Mouse (Mus musculus) hindbrain, embryonic 15.5 days (tissue): Measurements from ENCODE around the gene Hist1h2bb. TPM values are rescaled to one million over a fixed set of nuclear protein-coding genes. Genes with fewer than 3 reads are reported as not detected.
"Not testable (repeated sequence)": the region's sequence is repeated elsewhere in the genome, so short reads cannot be mapped to it uniquely, and the experiment has no call there.

Source experiments
- ATAC-seq: fragments of 200-750 bp; cut with Nextera tagmentation; 2 replicates; pipeline ENCODE4 v1.8.0; 2017; ENCODE audit warnings: low read depth, moderate number of reproducible peaks, moderate TSS enrichment; ENCODE audit not compliant: low FRiP score
- H3K27ac ChIP-seq: fragments of 300-500 bp; sonication (generic); replicated peaks from 2 replicates; pipeline ENCODE4 v1.5.1; 2015; ENCODE audit warnings: mild to moderate bottlenecking, inconsistent platforms
- H3K27me3 ChIP-seq: fragments of 300-500 bp; sonication (generic); 2 replicates; pipeline ENCODE4 v1.6.1; 2015; ENCODE audit warnings: control low read depth, inconsistent platforms
- H3K36me3 ChIP-seq: fragments of 300-500 bp; sonication (generic); 2 replicates; pipeline ENCODE4 v1.6.1; 2015; ENCODE audit warnings: control low read depth, inconsistent platforms
- H3K4me1 ChIP-seq: fragments of 300-500 bp; sonication (generic); replicated peaks from 2 replicates; pipeline ENCODE4 v1.6.1; 2015; ENCODE audit warnings: control low read depth, inconsistent platforms
- H3K4me2 ChIP-seq: fragments of 300-500 bp; sonication (generic); 2 replicates; pipeline ENCODE4 v1.6.1; 2015; ENCODE audit warnings: moderate library complexity, mild to moderate bottlenecking, inconsistent platforms
- H3K4me3 ChIP-seq: fragments of 300-500 bp; sonication (generic); 2 replicates; pipeline ENCODE4 v1.5.1; 2015; ENCODE audit warnings: mild to moderate bottlenecking, inconsistent platforms
- H3K9ac ChIP-seq: fragments of 300-500 bp; sonication (generic); 2 replicates; pipeline ENCODE4 v1.6.1; 2015; ENCODE audit warnings: inconsistent platforms
- H3K9me3 ChIP-seq: fragments of 300-500 bp; sonication (generic); 2 replicates; pipeline ENCODE4 v1.6.1; 2016; ENCODE audit warnings: control low read depth, inconsistent platforms
- WGBS: fragments of 180-500 bp; shearing (Covaris S2); methylation state at CpG from one replicate; pipeline ENCODE4 v1.1.7; 2015; 5-methylcytosine and 5-hydroxymethylcytosine counted together
- polyA plus RNA-seq: library from polyadenylated mRNA; unstranded; fragments of >200 nt; fragmentation: Nextera tagmentation; extraction: Ambion mirVana; gene quantifications from 2 replicates; pipeline ENCODE4 v1.2.1, GENCODE M21; 2015

Gene Hist1h2bb
- polyA plus RNA-seq, 1 experiment from 2014 or later, result not detected

DNA sequence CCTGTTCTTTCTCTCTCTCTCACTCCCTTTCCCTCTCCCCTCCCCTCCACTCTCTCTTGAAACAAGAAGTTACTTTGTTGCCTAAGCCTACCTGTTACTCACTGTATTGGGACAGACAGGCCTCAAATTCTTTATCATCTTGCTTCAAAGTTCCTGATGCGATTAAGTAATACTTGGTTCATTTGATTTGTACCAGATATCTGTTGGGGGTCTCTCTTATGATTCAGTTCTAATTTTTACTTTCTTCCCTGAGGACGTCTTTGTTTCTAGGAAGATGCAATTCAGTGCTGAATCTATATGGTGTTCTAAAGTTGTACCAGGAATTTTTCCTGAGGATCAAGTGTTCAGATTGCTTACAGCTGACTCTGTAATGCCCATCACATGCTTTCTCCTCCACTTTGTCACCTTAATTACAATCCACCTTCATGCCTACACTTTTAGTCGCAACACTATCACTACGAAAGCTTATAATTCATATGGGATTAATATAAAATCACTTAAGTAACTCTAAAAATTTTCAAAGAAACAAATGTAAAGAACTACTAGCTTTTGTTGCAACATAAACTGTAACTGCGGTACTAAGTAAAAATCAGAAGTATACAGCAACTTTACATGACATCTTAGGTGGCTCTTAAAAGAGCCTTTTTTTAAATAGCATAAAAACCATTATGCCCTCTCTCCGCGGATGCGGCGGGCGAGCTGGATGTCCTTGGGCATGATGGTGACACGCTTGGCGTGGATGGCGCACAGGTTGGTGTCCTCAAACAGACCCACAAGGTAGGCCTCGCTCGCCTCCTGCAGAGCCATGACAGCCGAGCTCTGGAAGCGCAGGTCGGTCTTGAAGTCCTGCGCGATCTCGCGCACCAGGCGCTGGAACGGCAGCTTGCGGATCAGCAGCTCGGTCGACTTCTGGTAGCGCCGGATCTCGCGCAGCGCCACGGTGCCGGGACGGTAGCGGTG, 1.8 kb upstream of the Hist1h2bb start:
- Histone ChIP-seq H3K27ac (no peak overlapping the region), H3K4me3 (peak overlapping the region; percentile 46), H3K27me3 (no peaks in the 10 kb centered on the region), H3K9me3 (no peaks in the 10 kb centered on the region), H3K9ac (no peak overlapping the region), H3K36me3 (no peaks in the 10 kb centered on the region), H3K4me1 (peaks cover 24% of the 10 kb centered on the region), H3K4me2 (peak overlapping the region; percentile 92)
- 1% methylated on average over 18 of the region's 36 CpGs for WGBS
- no peak for ATAC-seq

DNA sequence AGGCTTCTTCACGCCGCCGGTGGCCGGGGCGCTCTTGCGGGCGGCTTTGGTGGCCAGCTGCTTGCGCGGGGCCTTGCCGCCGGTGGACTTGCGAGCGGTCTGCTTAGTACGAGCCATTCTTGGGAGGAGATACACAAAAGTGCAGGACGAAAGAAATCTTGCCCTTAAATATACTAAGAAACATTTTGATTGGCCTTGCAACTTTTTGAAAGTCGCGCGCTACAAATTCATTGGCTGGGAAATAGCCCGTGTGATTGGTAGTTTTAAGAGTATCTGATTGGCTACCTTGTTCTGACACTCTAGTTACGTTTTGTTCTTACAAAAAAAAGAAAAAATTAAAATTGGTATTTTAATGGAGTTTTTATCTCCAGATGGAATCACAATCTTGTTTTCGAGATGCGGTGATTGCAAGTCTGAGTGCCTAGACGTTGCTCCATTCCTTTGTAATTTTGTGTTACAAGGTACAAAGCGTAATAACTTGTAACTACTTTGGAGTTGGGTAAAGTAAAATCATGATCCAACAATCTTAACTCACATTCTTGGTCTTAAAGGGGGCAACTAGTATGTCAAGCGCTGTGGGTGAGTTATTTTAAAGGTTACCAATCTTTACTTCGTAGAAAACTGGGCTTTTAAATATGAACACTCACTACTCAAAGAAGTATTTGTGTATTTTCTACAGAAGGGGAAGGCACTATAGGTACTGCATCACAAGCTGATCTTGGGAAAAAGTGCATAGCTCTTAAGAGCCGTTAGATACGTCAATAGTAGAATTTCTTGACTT, 963 bp upstream of the Hist1h2bb start, which contains the start of gene Hist1h3c:
Gene Hist1h3c, minus strand, starts transcription at position 222 of the 781 bp plus-strand sequence.
- WGBS, result under 1% methylated on average over 27 of the region's 28 CpGs
- peak within 1 kb of the TSS; percentile 92 for H3K4me2 ChIP-seq
- peak; percentile 73 for ATAC-seq
- H3K27me3 ChIP-seq, result no peaks in the 10 kb centered on the region
- H3K9me3 ChIP-seq, result no peaks in the 10 kb centered on the region
- peaks cover 18% of the 10 kb centered on the region for H3K4me1 ChIP-seq
- peak within 1 kb of the TSS; percentile 46 for H3K4me3 ChIP-seq
- H3K9ac ChIP-seq, result peak within 1 kb of the TSS; percentile 44
- H3K36me3 ChIP-seq, result no peaks in the 10 kb centered on the region
- peak within 1 kb of the TSS; percentile 98 for H3K27ac ChIP-seq

GRCm38 (mm10) chr13:23747081-23747891, 752 bp downstream of the Hist1h2bb start:
- H3K9me3 ChIP-seq, result no peaks in the 10 kb centered on the region
- H3K9ac ChIP-seq, result peak overlapping the region; percentile 44
- peak overlapping the region; percentile 92 for H3K4me2 ChIP-seq
- H3K4me1 ChIP-seq, result peaks cover 21% of the 10 kb centered on the region
- H3K27ac ChIP-seq, result peak overlapping the region; percentile 98
- ATAC-seq, result no peak
- H3K27me3 ChIP-seq, result no peaks in the 10 kb centered on the region
- 3% methylated on average over 13 of the region's 13 CpGs for WGBS
- no peaks in the 10 kb centered on the region for H3K36me3 ChIP-seq
- peak overlapping the region; percentile 46 for H3K4me3 ChIP-seq

DNA sequence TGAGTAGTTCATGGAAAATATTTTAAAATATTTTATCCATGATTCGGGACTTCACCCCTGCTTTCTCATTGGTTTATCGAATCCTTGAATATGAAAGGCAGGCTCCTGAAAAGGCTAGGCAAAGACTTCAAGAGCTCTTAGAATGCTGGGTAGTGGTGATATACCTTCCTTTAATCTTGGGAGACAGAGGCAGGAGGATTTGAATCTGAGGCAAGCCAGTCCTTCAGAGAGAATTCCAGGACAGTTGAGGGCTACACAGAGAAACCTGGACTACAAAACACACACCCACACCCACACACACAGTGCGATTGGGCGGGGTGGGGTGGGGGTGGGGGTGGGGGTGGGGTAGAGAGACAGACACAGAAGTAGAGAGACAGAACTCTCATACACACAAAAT, 1.4 kb downstream of the Hist1h2bb start:
- no peaks in the 10 kb centered on the region for H3K36me3 ChIP-seq
- H3K4me1 ChIP-seq, result peaks cover 25% of the 10 kb centered on the region
- 5% methylated on average over 4 of the region's 4 CpGs for WGBS
- H3K4me3 ChIP-seq, result no peak overlapping the region
- no peak for ATAC-seq
- H3K9ac ChIP-seq, result no peak overlapping the region
- H3K27ac ChIP-seq, result no peak overlapping the region; the same call in 1 of the 2 replicates
- no peak overlapping the region for H3K4me2 ChIP-seq
- no peaks in the 10 kb centered on the region for H3K27me3 ChIP-seq
- H3K9me3 ChIP-seq, result no peaks in the 10 kb centered on the region

DNA sequence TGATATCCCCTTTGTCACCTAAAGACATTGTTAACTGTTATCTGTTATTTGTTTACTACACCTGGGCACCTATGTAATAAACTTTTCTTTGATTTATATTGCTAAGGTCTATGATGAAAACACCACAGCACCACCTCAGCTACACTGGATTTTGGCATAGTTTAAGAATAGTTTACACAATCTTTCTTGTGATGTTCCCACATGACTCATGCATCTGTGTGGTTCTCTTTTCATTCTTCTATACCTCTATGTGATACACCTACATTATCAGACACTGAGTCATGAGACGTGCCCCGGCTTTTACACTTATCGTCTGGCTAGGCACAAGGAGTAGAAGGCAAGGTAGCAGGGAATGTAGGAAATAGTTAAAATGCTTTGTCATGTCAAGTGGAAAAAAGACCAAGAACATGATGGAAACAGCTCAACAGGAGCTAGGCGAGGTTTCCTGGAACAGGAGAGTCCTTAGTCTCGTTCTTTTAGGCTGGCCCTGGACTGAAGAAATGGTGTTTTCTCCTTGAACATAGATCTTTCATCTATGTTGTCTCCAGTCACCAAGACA, 3.1 kb downstream of the Hist1h2bb start:
- H3K4me3 ChIP-seq, result no peak overlapping the region
- H3K4me1 ChIP-seq, result peaks cover 26% of the 10 kb centered on the region
- H3K4me2 ChIP-seq, result no peak overlapping the region
- H3K9ac ChIP-seq, result no peak overlapping the region
- no peak for ATAC-seq
- H3K27me3 ChIP-seq, result no peaks in the 10 kb centered on the region
- no peak overlapping the region for H3K27ac ChIP-seq
- WGBS, result 89% methylated on average over 5 of the region's 5 CpGs
- H3K36me3 ChIP-seq, result no peaks in the 10 kb centered on the region
- no peaks in the 10 kb centered on the region for H3K9me3 ChIP-seq

GRCm38 (mm10) chr13:23750839-23751477, 4.4 kb downstream of the Hist1h2bb start, which contains the start of gene Hist1h2ab:
TSS of gene Hist1h2ab (plus strand) at chr13:23751126.
- Histone ChIP-seq H3K27ac (peak within 1 kb of the TSS; percentile 94), H3K4me3 (peak within 1 kb of the TSS; percentile 45), H3K4me1 (peaks cover 23% of the 10 kb centered on the region), H3K9ac (peak within 1 kb of the TSS; percentile 46), H3K4me2 (peak within 1 kb of the TSS; percentile 87)
- under 1% methylated on average over 32 of the region's 47 CpGs for WGBS
- not testable (repeated sequence) for H3K27me3 ChIP-seq, H3K36me3 ChIP-seq, H3K9me3 ChIP-seq
- peak; percentile 70 for ATAC-seq

- Histone ChIP-seq H3K4me2 (peak overlapping the region; percentile 87), H3K9ac (peak overlapping the region; percentile 46)
- no peak for ATAC-seq
Measured at GRCm38 (mm10) chr13:23751478-23751956, 5.0 kb downstream of the Hist1h2bb start.

DNA sequence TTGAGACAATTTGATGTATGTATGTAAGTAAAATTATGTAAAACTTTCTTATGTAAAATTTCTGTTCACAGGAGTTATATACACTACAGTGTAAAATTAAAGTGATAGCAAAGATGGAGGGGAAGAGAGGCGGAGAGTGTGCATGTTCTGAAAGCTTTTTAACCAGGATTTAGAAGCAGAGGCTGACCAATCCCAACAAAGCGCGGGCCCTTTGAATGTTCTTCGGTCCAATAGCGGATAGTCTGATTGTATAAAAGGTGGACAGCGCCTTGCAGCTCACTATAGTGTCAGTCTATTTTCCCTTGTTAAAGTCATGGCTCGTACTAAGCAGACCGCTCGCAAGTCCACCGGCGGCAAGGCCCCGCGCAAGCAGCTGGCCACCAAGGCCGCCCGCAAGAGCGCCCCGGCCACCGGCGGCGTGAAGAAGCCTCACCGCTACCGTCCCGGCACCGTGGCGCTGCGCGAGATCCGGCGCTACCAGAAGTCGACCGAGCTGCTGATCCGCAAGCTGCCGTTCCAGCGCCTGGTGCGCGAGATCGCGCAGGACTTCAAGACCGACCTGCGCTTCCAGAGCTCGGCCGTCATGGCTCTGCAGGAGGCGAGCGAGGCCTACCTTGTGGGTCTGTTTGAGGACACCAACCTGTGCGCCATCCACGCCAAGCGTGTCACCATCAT, 5.7 kb downstream of the Hist1h2bb start, which contains the start of gene Hist1h3b:
Gene Hist1h3b, plus strand, starts transcription at position 201 of the 675 bp plus-strand sequence.
- H3K4me2 ChIP-seq, result peak within 1 kb of the TSS; percentile 87
- H3K9me3 ChIP-seq, H3K27me3 ChIP-seq, H3K36me3 ChIP-seq: not testable (repeated sequence)
- H3K9ac ChIP-seq, result peak within 1 kb of the TSS; percentile 46
- WGBS, result 1% methylated on average over 22 of the region's 47 CpGs
- ATAC-seq, result peak; percentile 83
- H3K4me3 ChIP-seq, result peak within 1 kb of the TSS; percentile 45
- peaks cover 21% of the 10 kb centered on the region for H3K4me1 ChIP-seq
- H3K27ac ChIP-seq, result peak within 1 kb of the TSS; percentile 94

More at GRCm38 (mm10) chr13:23751478-23751956, 5.0 kb downstream of the Hist1h2bb start:
- WGBS, result 1% methylated on average over 11 of the region's 11 CpGs
- no peaks in the 10 kb centered on the region for H3K27me3 ChIP-seq
- no peaks in the 10 kb centered on the region for H3K36me3 ChIP-seq
- H3K4me1 ChIP-seq, result peaks cover 23% of the 10 kb centered on the region
- H3K9me3 ChIP-seq, result no peaks in the 10 kb centered on the region
- H3K4me3 ChIP-seq, result peak overlapping the region; percentile 45
- peak overlapping the region; percentile 94 for H3K27ac ChIP-seq

GRCm38 (mm10) chr13:23752742-23753172, 6.2 kb downstream of the Hist1h2bb start:
- Histone ChIP-seq H3K4me1 (peaks cover 21% of the 10 kb centered on the region), H3K27me3 (no peaks in the 10 kb centered on the region), H3K9me3 (no peaks in the 10 kb centered on the region), H3K4me2 (peak overlapping the region; percentile 87), H3K36me3 (no peaks in the 10 kb centered on the region), H3K4me3 (peak overlapping the region; percentile 19), H3K27ac (no peak overlapping the region), H3K9ac (0 out of 2 replicates have a peak overlapping the region, but pooled peaks have one; percentile 19)
- WGBS, result 3% methylated on average over 6 of the region's 6 CpGs
- no peak for ATAC-seq
